Comparison of ENCODE assay signal across 15 mouse cellular contexts in genomic region chr2:35608856-35609255, GRCm38 (mm10). TPM values are rescaled to one million over a fixed set of nuclear protein-coding genes. Genes with fewer than 3 reads are reported as not detected.
A peak's percentile ranks its signal among the peaks of the same experiment; 100 is the strongest.
DNase-seq lines count a peak whose midpoint lies in the region; ATAC-seq and TF ChIP-seq lines count a peak whose summit lies in the region.
"Had no signal": no experiment of that assay in that cellular context is flagged by ENCODE, and none has a peak within 500 bp of the region (broad histone marks: within the 10 kb centered on the region; RNA-seq: fewer than 3 reads in every experiment).

No protein-coding gene starts in this region.

- WGBS in heart, embryonic 13.5 days: 72% methylated on average over 7 of the region's 7 CpGs
- WGBS in stomach, embryonic 15.5 days: 78% methylated on average over 7 of the region's 7 CpGs
- 64% methylated on average over 7 of the region's 7 CpGs for WGBS in stomach, postnatal 0 days

- H3K9ac ChIP-seq in heart, embryonic 13.5 days: peak overlapping the region; percentile 63
- no peak overlapping the region for H3K9ac ChIP-seq in stomach, embryonic 15.5 days
- H3K9ac ChIP-seq in stomach, postnatal 0 days (ENCODE audit: low read length): no peak overlapping the region
- H3K9ac ChIP-seq: embryonic facial prominence, embryonic 12.5 days; hindbrain, embryonic 14.5 days; kidney, embryonic 15.5 days; liver, postnatal 0 days had no signal

- DNase-seq in cerebellum, adult 11 months: peak; percentile 38
- no peak for DNase-seq in cerebellum, postnatal 14 days
- no peak for DNase-seq in heart, postnatal 4 days
- DNase-seq in stomach, postnatal 0 days (ENCODE audit: low spot score): no peak
- DNase-seq in urinary bladder, postnatal 36 days (ENCODE audit: low spot score in 2 of 2): peak; percentile 55 to 70
- DNase-seq: liver; liver, postnatal 0 days; right cerebral cortex, postnatal 14 days had no signal

- no peak overlapping the region for H3K4me3 ChIP-seq in heart, embryonic 13.5 days
- no peak overlapping the region for H3K4me3 ChIP-seq in stomach, embryonic 15.5 days (replicated peaks)
- H3K4me3 ChIP-seq in stomach, postnatal 0 days (ENCODE audit: low read depth, low read length): no peak overlapping the region
- H3K4me3 ChIP-seq: embryonic facial prominence, embryonic 12.5 days; kidney, embryonic 15.5 days had no signal

- TF ChIP-seq EP300 in stomach, postnatal 0 days (optimal IDR thresholded peaks at IDR 0.05): no peak

- peak overlapping the region; percentile 77 for H3K27ac ChIP-seq in heart, embryonic 13.5 days (replicated peaks)
- 0 out of 2 replicates have a peak overlapping the region, but pooled peaks have one; percentile 9 for H3K27ac ChIP-seq in stomach, embryonic 15.5 days
- no peak overlapping the region for H3K27ac ChIP-seq in stomach, postnatal 0 days (replicated peaks)
- H3K27ac ChIP-seq: embryonic facial prominence, embryonic 12.5 days; hindbrain, embryonic 14.5 days; kidney, embryonic 15.5 days had no signal

- no peaks in the 10 kb centered on the region for H3K36me3 ChIP-seq in heart, embryonic 13.5 days
- no peaks in the 10 kb centered on the region for H3K36me3 ChIP-seq in stomach, embryonic 15.5 days
- H3K36me3 ChIP-seq in stomach, postnatal 0 days (ENCODE audit: control insufficient read depth, insufficient read depth, low read length): 0 out of 2 replicates have a peak, but pooled peaks cover 2% of the 10 kb centered on the region
- H3K36me3 ChIP-seq: embryonic facial prominence, embryonic 12.5 days; kidney, embryonic 15.5 days had no signal

- H3K27me3 ChIP-seq in heart, embryonic 13.5 days (replicated peaks): no peaks in the 10 kb centered on the region
- no peaks in the 10 kb centered on the region for H3K27me3 ChIP-seq in stomach, embryonic 15.5 days (replicated peaks)
- no peaks in the 10 kb centered on the region for H3K27me3 ChIP-seq in stomach, postnatal 0 days (ENCODE audit: control insufficient read depth, insufficient read depth, low read length)
- H3K27me3 ChIP-seq: embryonic facial prominence, embryonic 12.5 days; kidney, embryonic 15.5 days had no signal

- H3K4me1 ChIP-seq in heart, embryonic 13.5 days: peaks cover 99% of the 10 kb centered on the region
- H3K4me1 ChIP-seq in stomach, embryonic 15.5 days: peaks cover 40% of the 10 kb centered on the region
- peaks cover 13% of the 10 kb centered on the region for H3K4me1 ChIP-seq in stomach, postnatal 0 days (replicated peaks; ENCODE audit: control insufficient read depth, insufficient read depth)

- H3K4me2 ChIP-seq in heart, embryonic 13.5 days: no peak overlapping the region; the same call in 1 of the 2 replicates
- H3K4me2 ChIP-seq in stomach, embryonic 15.5 days: no peak overlapping the region
- H3K4me2 ChIP-seq in stomach, postnatal 0 days (replicated peaks; ENCODE audit: low read depth): no peak overlapping the region
- H3K4me2 ChIP-seq: embryonic facial prominence, embryonic 12.5 days; hindbrain, embryonic 14.5 days; kidney, embryonic 15.5 days; midbrain, embryonic 11.5 days had no signal

- TF ChIP-seq CTCF in stomach, postnatal 0 days (IDR thresholded peaks at IDR 0.05; ENCODE audit: low read depth): no peak

- no peaks in the 10 kb centered on the region for H3K9me3 ChIP-seq in heart, embryonic 13.5 days
- no peaks in the 10 kb centered on the region for H3K9me3 ChIP-seq in stomach, embryonic 15.5 days
- no peaks in the 10 kb centered on the region for H3K9me3 ChIP-seq in stomach, postnatal 0 days (ENCODE audit: control insufficient read depth, low read length)
- H3K9me3 ChIP-seq: embryonic facial prominence, embryonic 12.5 days; kidney, embryonic 15.5 days had no signal

- ATAC-seq in heart, embryonic 13.5 days (ENCODE audit: extremely low read depth, insufficient number of reproducible peaks, low FRiP score, low TSS enrichment): no peak
- ATAC-seq in stomach, embryonic 15.5 days (ENCODE audit: insufficient read depth, low FRiP score, low read depth): no peak
- no peak; the same call in 1 of the 2 replicates for ATAC-seq in stomach, postnatal 0 days (ENCODE audit: low FRiP score, low TSS enrichment)
- no peak for ATAC-seq in megakaryocyte-erythroid progenitor cell, adult 5-6 weeks (replicated peaks; ENCODE audit: low FRiP score, low TSS enrichment, poor library complexity, severe bottlenecking)
- ATAC-seq: liver, postnatal 0 days had no signal

RNA-seq across cellular contexts. Expression of gene Dab2ip, which starts 50.8 kb away (rescaled TPM):
- polyA plus RNA-seq in heart, embryonic 13.5 days (2015; fragmentation: Nextera tagmentation; extraction: Ambion mirVana): 40.0 and 48.9 TPM in 2 replicates
- 10 to 100 TPM; 54.6 to 55.2 TPM for total RNA-seq in heart, postnatal 4 days (2021)
- 60.0 and 62.5 TPM in 2 replicates for polyA plus RNA-seq in stomach, embryonic 15.5 days (2015; fragmentation: Nextera tagmentation; extraction: Ambion mirVana)
- polyA plus RNA-seq in stomach, postnatal 0 days (2015; fragmentation: Nextera tagmentation; extraction: Ambion mirVana): 46.4 and 48.1 TPM in 2 replicates
- 3.2 and 5.9 TPM in 2 replicates for total RNA-seq in megakaryocyte-erythroid progenitor cell, adult 5-6 weeks (2014; fragmentation: Nextera tagmentation)
- 3.2 TPM in 2 replicates for total RNA-seq in megakaryocyte-erythroid progenitor cell, adult 5-6 weeks (2017)

Comparison
In these comparisons a context has a peak if more than half of its experiments do, and no peak if none do; other contexts are left out.
1. DNase-seq: peak in cerebellum, adult 11 months (single experiment) and urinary bladder, postnatal 36 days (2 of 2); none in cerebellum, postnatal 14 days (0 of 2), heart, postnatal 4 days (single experiment) and stomach, postnatal 0 days (single experiment).